Mouse (Mus musculus): ENCODE measurements at regions not wholly inside any gene's neighbourhood (a gene's known extent, or its start where the extent isn't known, plus 50 kb on each side); places are given as distances from the start of the nearest gene placed in this dataset.

DNA sequence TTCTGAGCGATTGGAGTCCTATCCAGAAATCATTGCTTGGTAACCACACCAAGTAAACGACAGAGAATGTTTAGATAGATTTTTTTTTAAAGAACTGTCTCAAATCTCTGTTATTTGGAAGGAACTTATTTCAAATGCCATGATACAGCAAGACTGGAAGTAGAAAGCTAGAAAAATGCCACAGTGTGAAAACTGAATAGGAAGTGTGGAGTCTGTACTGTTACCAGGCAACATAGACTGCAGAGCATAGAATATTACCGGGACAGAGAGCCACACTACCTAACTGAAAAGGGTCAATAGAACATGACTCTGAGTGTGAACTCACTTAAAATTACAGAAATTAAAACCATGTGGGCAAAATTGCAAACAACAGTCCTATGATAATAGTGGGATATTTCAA is 52.4 kb upstream of the Adcy1 start:
- Histone ChIP-seq H3K27me3 (no peaks in the 10 kb centered on the region), H3K4me2 (no peak overlapping the region), H3K27ac (no peak overlapping the region), H3K9ac (no peak overlapping the region), H3K36me3 (no peaks in the 10 kb centered on the region), H3K4me3 (replicated peaks) (no peak overlapping the region), H3K4me1 (replicated peaks) (no peaks in the 10 kb centered on the region), H3K9me3 (replicated peaks) (no peaks in the 10 kb centered on the region)
- WGBS (ENCODE audit: insufficient replicate concordance): 72% methylated on average over 3 of the region's 3 CpGs
- ATAC-seq (ENCODE audit: low read depth): no peak
- DNase-seq: no peak

- Histone ChIP-seq H3K4me3 (replicated peaks) (no peak overlapping the region), H3K27ac (no peak overlapping the region), H3K9ac (no peak overlapping the region), H3K4me1 (replicated peaks) (no peaks in the 10 kb centered on the region), H3K36me3 (no peaks in the 10 kb centered on the region), H3K9me3 (replicated peaks) (no peaks in the 10 kb centered on the region), H3K4me2 (no peak overlapping the region), H3K27me3 (no peaks in the 10 kb centered on the region)
- DNase-seq: no peak
- no peak for ATAC-seq (ENCODE audit: low read depth)
These were observed 64.0 kb upstream of the Adcy1 start for GRCm38 (mm10) chr11:6999329-6999728.

DNA sequence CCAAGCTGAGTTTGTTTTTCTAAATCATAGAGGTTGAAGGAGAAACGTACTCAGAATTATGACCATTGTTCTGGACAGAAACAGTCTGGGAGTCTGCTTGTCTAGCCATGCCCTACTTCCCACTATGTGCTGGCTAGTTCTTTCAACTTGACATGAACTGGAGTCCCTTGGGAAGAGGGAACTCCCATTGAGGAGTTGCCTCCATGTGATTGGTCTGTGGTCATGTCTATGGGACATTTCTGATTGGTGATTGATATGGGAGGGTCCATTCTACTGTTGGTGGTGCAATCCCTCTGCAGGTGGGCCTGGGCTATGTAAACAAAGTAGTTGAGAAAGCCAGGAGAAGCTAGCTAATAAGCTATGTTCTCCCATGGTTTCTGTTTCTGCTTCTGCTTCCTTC is 64.5 kb upstream of the Adcy1 start:
- H3K27me3 ChIP-seq: no peaks in the 10 kb centered on the region
- no peaks in the 10 kb centered on the region for H3K9me3 ChIP-seq (replicated peaks)
- H3K36me3 ChIP-seq: no peaks in the 10 kb centered on the region
- H3K27ac ChIP-seq: no peak overlapping the region
- 42% methylated on average over 1 of the region's 1 CpGs for WGBS (ENCODE audit: insufficient replicate concordance)
- H3K4me3 ChIP-seq (replicated peaks): no peak overlapping the region
- no peak overlapping the region for H3K4me2 ChIP-seq
- H3K4me1 ChIP-seq (replicated peaks): no peaks in the 10 kb centered on the region
- ATAC-seq (ENCODE audit: low read depth): no peak
- no peak for DNase-seq
- no peak overlapping the region for H3K9ac ChIP-seq

- H3K27me3 ChIP-seq: no peaks in the 10 kb centered on the region
- H3K4me2 ChIP-seq: no peak overlapping the region
- H3K4me3 ChIP-seq (replicated peaks): no peak overlapping the region
- no peaks in the 10 kb centered on the region for H3K4me1 ChIP-seq (replicated peaks)
- DNase-seq: no peak
- no peak overlapping the region for H3K27ac ChIP-seq
- H3K9ac ChIP-seq: no peak overlapping the region
- no peaks in the 10 kb centered on the region for H3K36me3 ChIP-seq
- 46% methylated on average over 6 of the region's 6 CpGs for WGBS (ENCODE audit: insufficient replicate concordance)
- ATAC-seq (ENCODE audit: low read depth): no peak
- H3K9me3 ChIP-seq (replicated peaks): no peaks in the 10 kb centered on the region
These were observed 65.8 kb upstream of the Adcy1 start for GRCm38 (mm10) chr11:6997508-6997907.

GRCm38 (mm10) chr11:6993731-6994130 is 69.6 kb upstream of the Adcy1 start:
- H3K4me3 ChIP-seq (replicated peaks): no peak overlapping the region
- ATAC-seq (ENCODE audit: low read depth): no peak
- 76% methylated on average over 2 of the region's 2 CpGs for WGBS (ENCODE audit: insufficient replicate concordance)
- no peaks in the 10 kb centered on the region for H3K9me3 ChIP-seq (replicated peaks)
- H3K27me3 ChIP-seq: no peaks in the 10 kb centered on the region
- no peak for DNase-seq
- no peak overlapping the region for H3K4me2 ChIP-seq
- H3K9ac ChIP-seq: no peak overlapping the region
- H3K36me3 ChIP-seq: no peaks in the 10 kb centered on the region
- H3K27ac ChIP-seq: no peak overlapping the region
- H3K4me1 ChIP-seq (replicated peaks): no peaks in the 10 kb centered on the region

- no peak for DNase-seq
- 68% methylated on average over 5 of the region's 5 CpGs for WGBS (ENCODE audit: insufficient replicate concordance)
- H3K27ac ChIP-seq: no peak overlapping the region
These were observed 71.7 kb upstream of the Adcy1 start for GRCm38 (mm10) chr11:6991626-6992025.

DNA sequence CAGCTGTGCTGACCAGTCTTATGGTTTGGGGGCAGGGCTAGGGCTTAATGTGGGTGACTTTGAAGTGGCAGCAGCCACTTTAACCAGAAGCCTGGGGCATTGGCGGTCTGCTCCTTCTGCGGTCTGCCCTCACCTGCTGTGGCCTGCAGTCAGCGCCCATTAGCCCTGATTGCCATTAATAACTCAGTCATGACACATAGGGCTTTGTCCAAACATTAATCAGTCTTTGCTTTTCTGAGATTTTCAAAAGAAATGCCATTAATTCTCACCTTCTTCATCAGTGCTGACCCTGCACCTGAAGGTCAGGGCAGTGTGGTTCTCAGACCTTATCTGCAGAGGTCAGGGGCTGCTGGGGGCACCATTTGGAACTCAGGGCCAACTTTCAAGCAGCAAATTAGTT is 72.6 kb upstream of the Adcy1 start:
- DNase-seq (no peak), ATAC-seq (ENCODE audit: low read depth) (no peak)
- Histone ChIP-seq H3K4me2 (no peak overlapping the region), H3K4me3 (replicated peaks) (no peak overlapping the region), H3K4me1 (replicated peaks) (no peaks in the 10 kb centered on the region), H3K9ac (no peak overlapping the region), H3K36me3 (no peaks in the 10 kb centered on the region), H3K27ac (no peak overlapping the region), H3K27me3 (no peaks in the 10 kb centered on the region), H3K9me3 (replicated peaks) (no peaks in the 10 kb centered on the region)
- 64% methylated on average over 3 of the region's 3 CpGs for WGBS (ENCODE audit: insufficient replicate concordance)

More at GRCm38 (mm10) chr11:6991626-6992025, 71.7 kb upstream of the Adcy1 start:
- no peak overlapping the region for H3K4me2 ChIP-seq
- H3K9me3 ChIP-seq (replicated peaks): no peaks in the 10 kb centered on the region
- no peaks in the 10 kb centered on the region for H3K36me3 ChIP-seq
- no peak for ATAC-seq (ENCODE audit: low read depth)
- H3K27me3 ChIP-seq: no peaks in the 10 kb centered on the region
- H3K9ac ChIP-seq: no peak overlapping the region
- H3K4me3 ChIP-seq (replicated peaks): no peak overlapping the region
- no peaks in the 10 kb centered on the region for H3K4me1 ChIP-seq (replicated peaks)

- H3K4me1 ChIP-seq (replicated peaks): no peaks in the 10 kb centered on the region
- no peak overlapping the region for H3K4me2 ChIP-seq
- WGBS (ENCODE audit: insufficient replicate concordance): 65% methylated on average over 8 of the region's 8 CpGs
- H3K9ac ChIP-seq: no peak overlapping the region
- H3K36me3 ChIP-seq: no peaks in the 10 kb centered on the region
- no peaks in the 10 kb centered on the region for H3K27me3 ChIP-seq
- H3K4me3 ChIP-seq (replicated peaks): no peak overlapping the region
- no peaks in the 10 kb centered on the region for H3K9me3 ChIP-seq (replicated peaks)
- DNase-seq (no peak), ATAC-seq (ENCODE audit: low read depth) (no peak)
- H3K27ac ChIP-seq: no peak overlapping the region
These were observed 74.1 kb upstream of the Adcy1 start for GRCm38 (mm10) chr11:6988884-6989824.

DNA sequence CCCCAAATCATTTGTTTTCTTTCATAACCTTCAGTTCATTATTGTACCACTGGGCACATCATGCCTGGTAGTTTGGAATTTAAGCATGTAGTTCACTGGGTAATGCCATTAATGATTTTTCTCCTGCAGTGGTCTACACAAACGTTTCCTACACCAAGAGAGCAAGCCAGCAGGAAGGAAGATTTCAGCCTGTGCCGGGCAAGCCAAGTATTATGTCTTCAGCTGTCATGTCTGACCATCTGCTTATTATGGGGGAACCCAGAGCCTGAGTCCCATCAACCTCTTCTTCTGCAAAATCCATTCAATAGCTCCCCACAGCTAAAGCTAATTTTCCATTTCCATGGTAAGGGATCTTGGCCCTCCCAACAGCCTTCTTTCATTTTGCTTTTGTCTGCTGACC is 75.3 kb upstream of the Adcy1 start:
- Histone ChIP-seq H3K4me3 (replicated peaks) (no peak overlapping the region), H3K4me2 (no peak overlapping the region), H3K27me3 (no peaks in the 10 kb centered on the region), H3K27ac (no peak overlapping the region), H3K9ac (no peak overlapping the region), H3K4me1 (replicated peaks) (no peaks in the 10 kb centered on the region), H3K36me3 (no peaks in the 10 kb centered on the region), H3K9me3 (replicated peaks) (no peaks in the 10 kb centered on the region)
- DNase-seq (no peak), ATAC-seq (ENCODE audit: low read depth) (no peak)
- 29% methylated on average over 2 of the region's 2 CpGs for WGBS (ENCODE audit: insufficient replicate concordance)

DNA sequence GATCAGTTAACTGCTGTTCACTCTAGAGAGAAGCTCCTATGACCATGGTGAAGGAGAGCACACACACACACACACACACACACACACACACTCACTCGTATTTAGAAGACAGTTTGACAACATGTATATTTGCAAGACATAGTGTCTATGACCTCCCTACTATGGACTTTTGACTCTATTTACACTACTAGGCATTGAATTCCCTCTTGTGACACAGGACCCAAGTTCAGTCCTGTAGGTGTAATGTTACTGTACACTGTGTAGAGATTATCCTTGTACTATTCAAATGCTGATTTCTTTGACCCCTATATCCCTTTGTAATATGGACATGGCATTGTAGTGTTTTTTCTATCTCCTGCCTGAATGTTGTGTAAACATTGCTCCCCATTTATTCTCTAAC is 76.2 kb upstream of the Adcy1 start:
- no peak for DNase-seq
- Histone ChIP-seq H3K4me2 (no peak overlapping the region), H3K9me3 (replicated peaks) (no peaks in the 10 kb centered on the region), H3K36me3 (no peaks in the 10 kb centered on the region), H3K9ac (no peak overlapping the region), H3K27ac (no peak overlapping the region), H3K4me1 (replicated peaks) (no peaks in the 10 kb centered on the region), H3K4me3 (replicated peaks) (no peak overlapping the region), H3K27me3 (no peaks in the 10 kb centered on the region)
- ATAC-seq (ENCODE audit: low read depth): no peak
- WGBS (ENCODE audit: insufficient replicate concordance): 34% methylated on average over 1 of the region's 1 CpGs

GRCm38 (mm10) chr11:6982076-6982475 is 81.2 kb upstream of the Adcy1 start:
- H3K4me3 ChIP-seq (replicated peaks): no peak overlapping the region
- H3K27ac ChIP-seq: no peak overlapping the region
- no peaks in the 10 kb centered on the region for H3K36me3 ChIP-seq
- WGBS (ENCODE audit: insufficient replicate concordance): 73% methylated on average over 7 of the region's 7 CpGs
- no peaks in the 10 kb centered on the region for H3K4me1 ChIP-seq (replicated peaks)
- ATAC-seq (ENCODE audit: low read depth) (no peak), DNase-seq (no peak)
- H3K4me2 ChIP-seq: no peak overlapping the region
- H3K27me3 ChIP-seq: no peaks in the 10 kb centered on the region
- no peaks in the 10 kb centered on the region for H3K9me3 ChIP-seq (replicated peaks)
- no peak overlapping the region for H3K9ac ChIP-seq

DNA sequence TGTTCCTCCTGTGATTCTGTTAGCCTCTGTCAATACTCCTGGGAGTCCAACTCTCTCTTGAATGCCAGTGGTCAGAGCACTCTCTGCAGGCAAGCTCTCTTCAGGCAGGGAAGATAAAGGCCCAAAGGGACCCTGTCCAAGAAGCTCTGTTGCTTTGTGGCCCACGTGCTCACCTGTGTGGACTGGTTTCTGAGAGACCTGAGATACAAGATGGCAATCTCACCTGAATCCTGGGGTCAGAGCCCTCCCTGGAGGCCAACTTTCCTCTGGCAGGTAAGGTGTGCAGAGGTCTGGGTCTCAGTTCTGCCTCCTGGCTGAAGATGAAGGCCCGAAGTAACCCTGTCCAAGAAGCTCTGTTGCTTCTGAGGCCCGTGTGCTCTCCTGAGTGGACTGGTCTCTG is 83.6 kb upstream of the Adcy1 start:
- H3K9me3 ChIP-seq (replicated peaks): no peaks in the 10 kb centered on the region
- no peak for DNase-seq
- H3K27ac ChIP-seq: no peak overlapping the region
- WGBS (ENCODE audit: insufficient replicate concordance): 49% methylated on average over 3 of the region's 3 CpGs
- H3K4me2 ChIP-seq: no peak overlapping the region
- no peaks in the 10 kb centered on the region for H3K27me3 ChIP-seq
- no peak overlapping the region for H3K4me3 ChIP-seq (replicated peaks)
- H3K36me3 ChIP-seq: no peaks in the 10 kb centered on the region
- no peaks in the 10 kb centered on the region for H3K4me1 ChIP-seq (replicated peaks)
- no peak for ATAC-seq (ENCODE audit: low read depth)
- H3K9ac ChIP-seq: no peak overlapping the region
